ENCODE assay signal across 22 mouse cellular contexts in genomic region chr2:129584905-129585304, GRCm38 (mm10). TPM values are rescaled to one million over a fixed set of nuclear protein-coding genes. Genes with fewer than 3 reads are reported as not detected.
"Had no signal": no experiment of that assay in that cellular context is flagged by ENCODE, and none has a peak within 500 bp of the region (broad histone marks: within the 10 kb centered on the region; RNA-seq: fewer than 3 reads in every experiment).

No protein-coding gene starts in this region.

- DNase-seq: kidney, postnatal 10 days; kidney, postnatal 36 days; left cerebral cortex, postnatal 4 days; liver, postnatal 0 days; lung, embryonic 14.5 days; right cerebral cortex, postnatal 25 days; thymus, adult 18-20 months; thymus, postnatal 36 days had no signal

- H3K27me3 ChIP-seq: kidney, embryonic 15.5 days; limb, embryonic 15.5 days; midbrain, embryonic 12.5 days; midbrain, embryonic 15.5 days; neural tube, embryonic 12.5 days had no signal

- H3K9me3 ChIP-seq: kidney, embryonic 15.5 days; limb, embryonic 12.5 days; limb, embryonic 15.5 days; midbrain, embryonic 12.5 days; midbrain, embryonic 15.5 days; neural tube, embryonic 12.5 days had no signal

- H3K4me3 ChIP-seq: kidney, embryonic 15.5 days; limb, embryonic 12.5 days; limb, embryonic 15.5 days; midbrain, embryonic 12.5 days; midbrain, embryonic 15.5 days; neural tube, embryonic 12.5 days had no signal

- H3K27ac ChIP-seq: kidney, embryonic 15.5 days; limb, embryonic 12.5 days; limb, embryonic 15.5 days; liver, embryonic 14.5 days; midbrain, embryonic 12.5 days; midbrain, embryonic 15.5 days; neural tube, embryonic 12.5 days had no signal

- H3K9ac ChIP-seq: kidney, embryonic 15.5 days; limb, embryonic 12.5 days; limb, embryonic 15.5 days; liver, embryonic 14.5 days; liver, postnatal 0 days; lung, embryonic 14.5 days; midbrain, embryonic 12.5 days; midbrain, embryonic 15.5 days; neural tube, embryonic 12.5 days had no signal

- H3K4me1 ChIP-seq: limb, embryonic 15.5 days had no signal

- H3K36me3 ChIP-seq: kidney, embryonic 15.5 days; limb, embryonic 12.5 days; limb, embryonic 15.5 days; midbrain, embryonic 12.5 days; midbrain, embryonic 15.5 days; neural tube, embryonic 12.5 days had no signal

- ATAC-seq: liver, postnatal 0 days; lung, postnatal 0 days; midbrain, embryonic 15.5 days had no signal

- H3K4me2 ChIP-seq: kidney, embryonic 15.5 days; limb, embryonic 12.5 days; limb, embryonic 15.5 days; liver, embryonic 11.5 days; lung, embryonic 14.5 days; midbrain, embryonic 12.5 days; midbrain, embryonic 15.5 days; neural tube, embryonic 12.5 days had no signal

RNA-seq across cellular contexts. Expression of gene F830045P16Rik, which starts 48.5 kb away (rescaled TPM):
- total RNA-seq: megakaryocyte, adult 5-6 weeks had no signal
- polyA plus RNA-seq: limb, embryonic 12.5 days; liver, embryonic 11.5 days; liver, postnatal 0 days; lung, embryonic 14.5 days; lung, postnatal 0 days; midbrain, embryonic 12.5 days; midbrain, embryonic 15.5 days; neural tube, embryonic 12.5 days; small intestine, adult 2 months; stomach, embryonic 16.5 days; testis, adult 2 months; urinary bladder, adult 2 months had no signal
